Mouse (Mus musculus) midbrain, embryonic 16.5 days (tissue): ENCODE results near the gene Alx3. TPM values are rescaled to one million over a fixed set of nuclear protein-coding genes. Genes with fewer than 3 reads are reported as not detected.

ENCODE experiments used
- ATAC-seq: fragments of 200-750 bp; cut with Nextera tagmentation; 2 replicates; pipeline ENCODE4 v1.8.0; 2017; ENCODE audit warnings: moderate TSS enrichment
- H3K27ac ChIP-seq: fragments of 300-500 bp; sonication (generic); 2 replicates; pipeline ENCODE4 v1.5.1; 2014; ENCODE audit warnings: mild to moderate bottlenecking, low read length, mixed read lengths
- H3K27me3 ChIP-seq: fragments of 300-500 bp; sonication (generic); 2 replicates; pipeline ENCODE4 v1.6.1; 2014; ENCODE audit warnings: low read depth, low read length, mixed read lengths; ENCODE audit not compliant: control insufficient read depth, insufficient read depth
- H3K36me3 ChIP-seq: fragments of 300-500 bp; sonication (generic); 2 replicates; pipeline ENCODE4 v1.6.1; 2014; ENCODE audit warnings: mild to moderate bottlenecking, low read length, moderate library complexity, mixed read lengths; ENCODE audit not compliant: control insufficient read depth, insufficient read depth
- H3K4me1 ChIP-seq: fragments of 300-500 bp; sonication (generic); 2 replicates; pipeline ENCODE4 v1.6.1; 2014; ENCODE audit warnings: mild to moderate bottlenecking, low read length, mixed read lengths; ENCODE audit not compliant: control insufficient read depth, insufficient read depth
- H3K4me2 ChIP-seq: fragments of 300-500 bp; sonication (generic); 2 replicates; pipeline ENCODE4 v1.6.1; 2014; ENCODE audit warnings: mild to moderate bottlenecking, low read length, mixed read lengths
- H3K4me3 ChIP-seq: fragments of 300-500 bp; sonication (generic); 2 replicates; pipeline ENCODE4 v1.5.1; 2014; ENCODE audit warnings: low read depth, mild to moderate bottlenecking, low read length, moderate library complexity, mixed read lengths
- H3K9ac ChIP-seq: fragments of 300-500 bp; sonication (generic); 2 replicates; pipeline ENCODE4 v1.6.1; 2014; ENCODE audit warnings: low read depth, low read length, mixed read lengths
- H3K9me3 ChIP-seq: fragments of 300-500 bp; sonication (generic); replicated peaks from 2 replicates; pipeline ENCODE4 v1.6.1; 2014; ENCODE audit warnings: mild to moderate bottlenecking, low read length, mixed read lengths; ENCODE audit not compliant: control insufficient read depth, poor library complexity, severe bottlenecking
- WGBS: fragments of 180-500 bp; shearing (Covaris S2); extraction: QIAGEN DNeasy Blood & Tissue Kit; methylation state at CpG from one replicate; pipeline ENCODE4 v1.1.7; 2014; 5-methylcytosine and 5-hydroxymethylcytosine counted together
- polyA plus RNA-seq: library from polyadenylated mRNA; unstranded; fragments of >200 nt; fragmentation: Nextera tagmentation; extraction: Ambion mirVana; gene quantifications from 2 replicates; pipeline ENCODE4 v1.2.1, GENCODE M21; 2015

The Alx3 gene
- polyA plus RNA-seq, 1 experiment from 2014 or later = 1.5 TPM

DNA sequence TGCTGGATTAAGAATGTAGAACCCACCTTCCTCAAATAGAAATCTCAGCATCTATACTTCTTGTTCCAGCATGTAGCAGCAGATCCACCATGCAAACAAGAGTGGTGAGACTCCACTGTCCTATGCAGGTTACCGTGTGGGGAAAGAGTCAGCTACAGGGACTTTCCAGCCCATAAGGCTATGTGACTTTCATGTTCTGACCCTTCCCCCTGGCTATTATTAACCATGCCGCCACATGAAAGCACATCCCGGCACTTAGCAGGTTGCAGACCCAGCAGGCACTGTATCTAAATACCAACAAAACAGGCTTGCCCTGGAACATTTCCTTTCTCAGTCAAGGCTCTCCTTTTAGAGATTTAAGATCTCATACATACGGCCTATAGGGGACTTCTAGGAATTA is 16.6 kb downstream of the Alx3 start:
- no peaks in the 10 kb centered on the region for H3K27me3 ChIP-seq
- no peak overlapping the region for H3K27ac ChIP-seq
- H3K4me2 ChIP-seq = no peak overlapping the region
- WGBS = 63% methylated on average over 4 of the region's 4 CpGs
- no peaks in the 10 kb centered on the region for H3K4me1 ChIP-seq
- ATAC-seq = no peak
- H3K9me3 ChIP-seq = no peaks in the 10 kb centered on the region
- H3K36me3 ChIP-seq = peaks cover 22% of the 10 kb centered on the region
- no peak overlapping the region for H3K4me3 ChIP-seq
- no peak overlapping the region for H3K9ac ChIP-seq

DNA sequence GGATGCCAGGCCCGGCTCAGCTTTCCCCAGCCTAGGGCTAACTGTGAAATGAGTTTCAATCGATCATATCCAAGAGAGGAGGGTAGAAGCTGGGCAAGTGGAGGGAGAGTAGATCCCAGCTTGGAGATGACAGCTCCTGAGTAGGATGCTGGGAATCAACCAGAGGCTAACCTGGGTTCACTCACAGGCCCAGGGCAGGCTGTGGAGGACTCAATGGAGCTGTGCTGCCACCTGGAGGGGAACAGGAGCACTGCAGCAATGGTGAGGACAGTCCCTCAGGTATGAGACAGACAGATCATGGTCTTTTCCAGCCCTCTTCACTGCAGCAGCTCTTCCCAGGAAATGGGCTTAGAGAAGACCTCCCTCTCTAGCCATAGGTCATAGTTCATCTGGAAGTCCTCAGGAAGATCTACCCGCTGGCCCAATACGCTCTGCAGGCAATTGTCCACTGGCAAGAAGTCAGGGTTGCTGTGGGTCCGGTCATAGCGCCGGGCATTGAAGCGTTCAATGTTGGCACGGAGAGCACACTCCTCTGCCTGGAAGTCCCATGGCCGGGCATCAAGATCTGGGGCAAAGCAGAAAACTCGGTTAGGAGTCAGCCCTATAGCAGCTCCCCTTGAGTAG is 18.2 kb downstream of the Alx3 start:
- peak; percentile 67 for ATAC-seq
- H3K9me3 ChIP-seq = no peaks in the 10 kb centered on the region
- H3K4me3 ChIP-seq = no peak overlapping the region
- H3K9ac ChIP-seq = no peak overlapping the region
- no peaks in the 10 kb centered on the region for H3K27me3 ChIP-seq
- WGBS = 91% methylated on average over 11 of the region's 11 CpGs
- H3K36me3 ChIP-seq = peaks cover 37% of the 10 kb centered on the region
- no peak overlapping the region for H3K4me2 ChIP-seq
- H3K27ac ChIP-seq = no peak overlapping the region
- H3K4me1 ChIP-seq = no peaks in the 10 kb centered on the region

DNA sequence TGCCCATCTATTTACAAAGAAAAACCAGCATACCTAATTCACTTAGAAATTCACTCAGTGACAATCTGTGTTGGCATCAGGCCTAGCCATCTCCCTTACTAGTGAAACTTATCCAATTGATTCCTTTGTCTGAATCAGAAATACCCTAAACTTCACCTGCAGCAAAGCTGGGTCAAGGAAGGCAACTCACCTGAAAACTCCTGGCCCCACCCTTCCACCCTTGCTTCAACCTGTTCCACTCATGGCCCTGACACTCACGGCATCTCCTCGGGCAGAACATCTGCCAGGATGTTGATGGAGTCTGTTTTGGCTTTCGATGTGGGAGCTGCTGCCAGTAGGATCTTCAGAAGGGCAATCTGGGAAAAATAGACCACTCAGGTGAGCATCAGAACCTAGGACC is 23.0 kb downstream of the Alx3 start:
- Histone ChIP-seq H3K4me3 (no peak overlapping the region), H3K27ac (no peak overlapping the region), H3K27me3 (no peaks in the 10 kb centered on the region), H3K9me3 (no peaks in the 10 kb centered on the region), H3K36me3 (peaks cover 65% of the 10 kb centered on the region), H3K4me2 (no peak overlapping the region), H3K4me1 (no peaks in the 10 kb centered on the region), H3K9ac (no peak overlapping the region)
- 99% methylated on average over 3 of the region's 3 CpGs for WGBS
- ATAC-seq = no peak

DNA sequence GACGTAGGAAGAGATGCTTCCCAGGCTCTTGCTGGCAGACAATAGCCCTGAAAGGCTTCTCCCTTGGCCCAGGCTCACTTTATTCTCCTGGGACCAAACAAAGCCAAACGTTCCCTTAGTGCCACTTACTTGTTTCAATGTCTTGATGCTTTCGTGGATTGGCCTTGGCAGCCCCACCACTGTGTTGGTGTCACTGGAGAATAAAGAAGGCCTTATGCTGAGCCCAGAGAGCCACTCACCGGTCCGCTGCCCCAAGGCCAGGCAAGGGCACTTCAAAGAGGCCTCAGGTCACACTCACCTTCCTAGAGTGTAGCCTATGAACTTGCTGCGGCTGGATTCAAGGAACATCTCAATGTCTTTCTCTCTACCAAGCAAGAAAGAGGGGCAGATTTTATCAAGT is 25.1 kb downstream of the Alx3 start:
- 91% methylated on average over 6 of the region's 6 CpGs for WGBS
- no peaks in the 10 kb centered on the region for H3K4me1 ChIP-seq
- ATAC-seq = no peak

DNA sequence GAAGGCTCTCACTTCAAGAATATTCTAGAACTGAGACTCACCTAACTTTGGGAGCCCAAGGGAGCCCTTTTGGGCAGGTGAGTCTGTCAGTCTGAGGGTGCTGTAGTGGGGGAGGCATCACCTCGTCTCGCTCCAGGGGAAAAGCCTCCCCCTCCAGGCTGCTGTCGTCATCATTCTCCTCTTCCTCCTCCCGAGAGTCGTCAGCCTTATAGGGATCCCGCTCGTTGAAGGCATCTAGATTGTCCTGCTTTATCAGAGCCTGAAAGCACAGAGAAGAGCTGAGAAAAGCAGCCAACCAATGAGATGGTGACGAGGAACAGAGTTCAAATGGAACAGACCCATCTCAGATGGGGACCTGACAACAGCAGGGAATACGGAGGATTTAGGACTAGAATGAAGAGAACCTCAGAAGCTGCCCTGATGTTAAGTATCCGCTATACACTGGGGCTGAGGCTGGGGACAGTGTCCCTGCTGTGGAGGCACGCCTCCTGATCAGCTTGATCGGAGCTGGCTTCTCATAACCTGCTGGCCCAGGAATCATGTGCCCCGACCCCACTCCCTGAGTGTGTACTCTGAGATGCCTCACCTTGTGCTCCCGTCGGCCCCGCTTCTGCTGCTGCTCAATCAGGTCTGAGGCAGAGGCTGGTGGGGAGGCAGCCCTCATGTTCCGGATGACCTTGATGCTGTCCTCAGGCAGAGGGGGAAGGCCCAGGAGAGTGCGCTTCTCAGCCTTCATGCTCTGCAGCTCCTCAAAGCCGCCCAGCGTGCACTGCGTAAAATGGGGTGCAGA is 26.6 kb downstream of the Alx3 start:
- no peak for ATAC-seq
- no peak overlapping the region for H3K9ac ChIP-seq
- H3K9me3 ChIP-seq = no peaks in the 10 kb centered on the region
- H3K4me3 ChIP-seq = no peak overlapping the region
- no peaks in the 10 kb centered on the region for H3K4me1 ChIP-seq
- WGBS = 90% methylated on average over 21 of the region's 21 CpGs
- H3K4me2 ChIP-seq = no peak overlapping the region
- no peak overlapping the region for H3K27ac ChIP-seq
- no peaks in the 10 kb centered on the region for H3K27me3 ChIP-seq
- H3K36me3 ChIP-seq = peaks cover 67% of the 10 kb centered on the region

More for the DNA sequence above, 25.1 kb downstream of the Alx3 start:
- H3K4me2 ChIP-seq = no peak overlapping the region
- no peaks in the 10 kb centered on the region for H3K9me3 ChIP-seq
- no peak overlapping the region for H3K9ac ChIP-seq
- peaks cover 68% of the 10 kb centered on the region for H3K36me3 ChIP-seq
- H3K4me3 ChIP-seq = no peak overlapping the region
- no peaks in the 10 kb centered on the region for H3K27me3 ChIP-seq
- no peak overlapping the region for H3K27ac ChIP-seq

DNA sequence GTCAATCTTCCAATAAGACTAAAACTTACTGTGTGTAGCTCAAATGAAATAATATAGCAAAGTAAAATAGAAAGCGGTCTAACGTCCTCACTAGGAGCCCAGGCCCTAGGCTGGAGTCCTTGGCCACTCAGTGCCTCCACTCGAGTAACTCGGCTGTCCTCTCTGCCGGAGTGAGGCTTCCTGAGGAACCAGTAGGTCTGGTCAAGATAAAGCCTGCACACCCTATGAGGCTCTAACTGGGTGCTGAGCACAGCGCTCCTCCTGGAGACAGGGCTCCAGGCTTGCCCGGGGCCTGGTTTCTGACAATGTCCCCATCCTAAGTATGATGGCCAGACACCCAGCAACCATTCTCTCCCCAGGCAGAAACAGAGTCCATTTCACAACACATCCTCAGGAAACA is 27.7 kb downstream of the Alx3 start:
- no peak for ATAC-seq
- Histone ChIP-seq H3K4me3 (no peak overlapping the region), H3K9me3 (no peaks in the 10 kb centered on the region), H3K9ac (no peak overlapping the region), H3K27me3 (no peaks in the 10 kb centered on the region), H3K4me2 (no peak overlapping the region), H3K36me3 (peaks cover 66% of the 10 kb centered on the region), H3K4me1 (no peaks in the 10 kb centered on the region), H3K27ac (no peak overlapping the region)
- WGBS = 97% methylated on average over 7 of the region's 7 CpGs

DNA sequence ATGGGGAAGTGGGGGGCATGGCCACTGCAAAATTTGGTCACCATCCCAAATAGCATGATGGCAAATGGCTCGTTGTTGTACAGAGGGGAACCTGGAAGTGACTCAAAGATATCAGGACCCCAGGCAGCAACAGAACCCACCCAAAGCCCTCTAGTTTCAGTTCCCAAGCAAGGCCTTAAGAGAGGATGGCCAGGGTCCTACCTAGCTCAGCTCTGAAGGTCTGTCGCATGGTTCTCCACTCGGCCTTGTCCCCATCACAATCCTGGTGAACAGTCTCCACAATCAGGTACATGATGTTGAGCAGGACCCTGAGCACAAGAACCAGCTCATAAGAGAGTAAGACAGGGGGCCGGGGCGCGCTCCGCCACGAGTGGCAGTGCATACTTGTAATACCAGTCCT is 29.6 kb downstream of the Alx3 start:
- no peak for ATAC-seq
- Histone ChIP-seq H3K36me3 (peaks cover 58% of the 10 kb centered on the region), H3K4me3 (no peak overlapping the region), H3K27me3 (no peaks in the 10 kb centered on the region), H3K4me1 (peaks cover 5% of the 10 kb centered on the region), H3K9me3 (no peaks in the 10 kb centered on the region), H3K4me2 (no peak overlapping the region), H3K27ac (no peak overlapping the region), H3K9ac (no peak overlapping the region)
- WGBS = 98% methylated on average over 8 of the region's 8 CpGs

DNA sequence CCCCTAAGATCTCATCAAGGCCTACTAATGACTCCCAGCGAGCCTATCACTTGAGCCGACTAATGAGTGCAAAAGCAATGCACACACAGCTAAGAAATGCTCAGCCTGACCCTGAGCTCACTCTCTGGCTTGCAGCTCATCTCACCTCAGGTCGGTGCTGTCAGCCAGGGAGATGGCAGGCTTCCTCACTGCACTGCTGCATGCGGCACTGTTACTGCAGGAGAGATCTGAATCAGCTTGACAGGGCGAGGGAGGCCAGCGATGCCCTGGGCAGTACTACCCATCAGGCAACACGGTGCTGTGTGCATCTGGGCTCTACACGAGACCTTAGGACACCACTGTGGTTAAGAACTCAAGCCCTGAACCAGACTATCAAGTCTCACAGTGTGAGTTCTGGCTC is 30.7 kb downstream of the Alx3 start:
- Histone ChIP-seq H3K9me3 (no peaks in the 10 kb centered on the region), H3K27me3 (no peaks in the 10 kb centered on the region), H3K4me2 (no peak overlapping the region), H3K4me1 (peaks cover 16% of the 10 kb centered on the region), H3K36me3 (peaks cover 50% of the 10 kb centered on the region), H3K27ac (no peak overlapping the region), H3K4me3 (no peak overlapping the region), H3K9ac (no peak overlapping the region)
- WGBS = 92% methylated on average over 8 of the region's 8 CpGs
- ATAC-seq = no peak

DNA sequence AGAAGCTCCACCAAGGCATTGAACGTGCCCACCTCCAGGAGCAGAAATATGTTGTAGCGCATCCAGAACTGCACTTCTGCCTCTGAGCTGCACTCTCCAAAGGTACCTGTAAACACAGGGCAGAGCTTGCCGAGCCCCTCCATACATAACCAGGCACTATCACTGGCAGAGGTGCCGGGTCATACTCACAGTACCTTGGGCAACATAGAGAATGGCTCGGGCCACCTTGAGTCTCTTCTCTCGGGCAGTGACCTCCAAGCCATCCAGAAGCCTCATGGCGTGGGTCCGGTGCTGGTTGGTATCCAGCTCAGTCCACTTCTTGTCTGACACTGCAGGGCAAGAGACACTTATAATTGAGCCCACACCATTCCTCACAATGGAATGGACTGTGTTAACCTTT is 31.9 kb downstream of the Alx3 start:
- no peak overlapping the region for H3K27ac ChIP-seq
- H3K9me3 ChIP-seq = no peaks in the 10 kb centered on the region
- ATAC-seq = no peak
- H3K4me1 ChIP-seq = peaks cover 16% of the 10 kb centered on the region
- WGBS = 96% methylated on average over 8 of the region's 8 CpGs
- peaks cover 41% of the 10 kb centered on the region for H3K36me3 ChIP-seq
- H3K4me3 ChIP-seq = no peak overlapping the region
- H3K27me3 ChIP-seq = no peaks in the 10 kb centered on the region
- H3K4me2 ChIP-seq = no peak overlapping the region
- H3K9ac ChIP-seq = no peak overlapping the region
